Mouse (Mus musculus) olfactory bulb, adult 2 months (tissue): ENCODE measurements at regions not wholly inside any gene's neighbourhood (a gene's known extent, or its start where the extent isn't known, plus 50 kb on each side); places are given as distances from the start of the nearest gene placed in this dataset.

Experiments used
- H3K27ac ChIP-seq: fragments of 200-500 bp; 2 replicates; pipeline ENCODE4 v1.5.1; 2012; ENCODE audit warnings: low read depth, low read length; ENCODE audit not compliant: insufficient read depth
- H3K4me1 ChIP-seq: fragments of 200-500 bp; 2 replicates; pipeline ENCODE4 v1.6.1; 2012; ENCODE audit warnings: low read length; ENCODE audit not compliant: control insufficient read depth, insufficient read depth
- H3K4me3 ChIP-seq: fragments of 200-500 bp; 2 replicates; pipeline ENCODE4 v1.5.1; 2012; ENCODE audit warnings: mild to moderate bottlenecking, low read depth, low read length, moderate library complexity; ENCODE audit not compliant: insufficient read depth
- CTCF ChIP-seq: fragments of 200-500 bp; IDR thresholded peaks from 2 replicates; pipeline ENCODE4 v1.5.1; 2012; ENCODE audit warnings: low read depth, mild to moderate bottlenecking, low read length, moderate library complexity; ENCODE audit not compliant: insufficient read depth
- POLR2A ChIP-seq: fragments of 200-500 bp; IDR thresholded peaks from 2 replicates; pipeline ENCODE4 v1.6.1; 2012; ENCODE audit warnings: mild to moderate bottlenecking, low read depth, low read length, moderate library complexity; ENCODE audit not compliant: insufficient read depth
- WGBS: fragments of 180-500 bp; shearing (Covaris S2); methylation state at CpG from one replicate; pipeline ENCODE4 v1.1.7; 2018; 5-methylcytosine and 5-hydroxymethylcytosine counted together

DNA sequence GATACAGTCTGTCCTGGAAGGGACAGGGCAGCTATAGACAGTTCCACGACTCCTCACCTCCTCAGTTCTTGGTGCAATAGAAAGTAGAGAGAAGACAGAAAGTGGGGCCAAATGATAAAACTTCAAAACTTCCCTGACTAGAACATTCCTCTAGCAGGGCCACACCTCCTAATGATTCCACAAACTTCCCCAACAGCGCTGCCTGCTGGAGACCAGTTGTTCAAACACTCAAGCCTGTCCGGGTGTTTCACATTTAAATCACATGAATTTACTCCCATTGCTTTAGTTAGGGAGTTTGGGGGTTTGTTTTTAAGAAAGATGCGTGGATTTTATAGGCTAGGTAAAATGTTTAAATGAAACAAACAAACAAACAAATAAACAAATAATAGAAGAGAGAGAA, 75.7 kb upstream of the Foxk1 start:
- Histone ChIP-seq H3K27ac (no peak overlapping the region), H3K4me1 (no peaks in the 10 kb centered on the region), H3K4me3 (no peak overlapping the region)
- 77% methylated on average over 4 of the region's 4 CpGs for WGBS
- no peak for TF ChIP-seq CTCF
- TF ChIP-seq POLR2A = no peak

DNA sequence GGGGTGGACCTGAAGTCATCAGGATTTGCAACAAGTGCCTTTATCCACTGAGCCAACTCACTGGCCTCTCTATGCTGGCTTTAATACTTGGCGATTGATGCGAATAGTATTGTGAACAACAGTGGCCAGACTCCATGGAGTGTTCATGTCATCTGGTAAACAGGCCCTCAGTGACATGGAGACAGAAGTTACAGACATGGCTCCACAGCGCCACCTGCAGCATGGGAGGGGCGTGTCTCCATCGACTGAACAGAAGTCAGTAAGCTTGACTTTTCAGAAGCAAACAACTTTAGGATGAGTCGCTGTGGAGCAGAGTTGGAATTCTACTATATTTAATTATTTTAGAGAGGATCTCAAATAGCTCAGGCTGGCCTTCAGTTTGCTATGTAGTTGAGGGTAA, 74.0 kb upstream of the Foxk1 start:
- H3K27ac ChIP-seq = no peak overlapping the region
- no peak overlapping the region for H3K4me3 ChIP-seq
- no peaks in the 10 kb centered on the region for H3K4me1 ChIP-seq
- WGBS = 71% methylated on average over 6 of the region's 6 CpGs
- TF ChIP-seq CTCF (no peak), POLR2A (no peak)

DNA sequence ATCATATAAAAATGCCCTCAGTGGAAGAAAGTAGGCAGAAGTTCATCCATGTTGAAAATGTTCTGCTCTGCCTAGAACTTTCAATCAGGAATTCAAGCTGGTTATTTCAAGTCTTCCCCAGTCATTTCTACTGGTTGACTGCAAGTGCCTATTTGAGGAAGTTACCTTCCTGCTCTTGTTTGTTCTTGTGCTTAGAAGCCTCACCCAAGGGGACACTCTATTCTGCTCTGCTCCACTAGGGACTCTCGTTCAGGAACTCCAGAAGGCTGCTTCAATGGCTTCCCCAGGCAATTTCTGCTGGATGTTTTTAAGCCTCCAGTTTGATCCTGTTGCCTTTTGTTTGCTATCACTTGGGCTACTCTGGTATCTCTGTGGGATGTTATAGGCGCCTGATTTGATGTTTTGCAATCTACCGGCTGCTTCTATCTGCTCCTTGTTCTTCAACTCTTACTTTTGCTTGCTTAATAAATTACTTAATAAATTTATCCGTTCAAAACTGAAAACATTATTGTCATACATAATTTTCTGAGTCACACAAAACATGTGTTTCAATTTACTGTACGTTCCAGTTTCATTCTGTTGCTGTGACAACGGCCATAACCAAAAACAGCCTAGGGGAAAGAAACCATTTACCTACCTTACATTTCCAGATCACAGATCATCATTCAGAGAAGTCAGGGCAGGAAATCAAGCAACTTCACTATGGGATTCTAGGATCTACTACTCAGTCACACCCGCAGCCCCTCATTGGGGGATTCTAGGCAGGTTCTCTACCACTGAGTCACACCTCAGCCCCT, 71.4 kb upstream of the Foxk1 start:
- TF ChIP-seq CTCF (no peak), POLR2A (no peak)
- 85% methylated on average over 7 of the region's 7 CpGs for WGBS

DNA sequence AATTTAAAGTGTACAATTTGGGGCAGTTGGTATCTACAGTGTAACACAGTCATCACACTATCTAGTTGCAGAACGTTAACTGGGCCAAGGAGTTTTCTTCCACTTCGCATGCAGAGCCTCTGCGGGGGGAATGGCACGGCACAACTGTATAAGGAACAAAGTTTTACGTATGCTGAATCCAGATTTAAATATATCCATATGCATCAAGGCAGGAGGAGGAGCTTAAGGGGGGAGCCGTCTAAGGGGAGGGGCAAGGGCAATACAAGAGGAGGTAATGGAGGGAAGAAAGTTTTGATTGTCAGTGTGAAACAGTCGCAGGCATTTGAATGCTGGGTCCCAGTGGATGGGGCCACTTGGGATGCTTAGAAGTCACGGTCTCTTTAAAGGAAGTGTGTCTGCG, 68.6 kb upstream of the Foxk1 start:
- H3K4me1 ChIP-seq = no peaks in the 10 kb centered on the region
- H3K27ac ChIP-seq = no peak overlapping the region
- H3K4me3 ChIP-seq = no peak overlapping the region
- TF ChIP-seq POLR2A = no peak
- no peak for TF ChIP-seq CTCF
- WGBS = 64% methylated on average over 9 of the region's 9 CpGs

More for the DNA sequence above, 71.4 kb upstream of the Foxk1 start:
- H3K27ac ChIP-seq = no peak overlapping the region
- no peaks in the 10 kb centered on the region for H3K4me1 ChIP-seq
- no peak overlapping the region for H3K4me3 ChIP-seq

DNA sequence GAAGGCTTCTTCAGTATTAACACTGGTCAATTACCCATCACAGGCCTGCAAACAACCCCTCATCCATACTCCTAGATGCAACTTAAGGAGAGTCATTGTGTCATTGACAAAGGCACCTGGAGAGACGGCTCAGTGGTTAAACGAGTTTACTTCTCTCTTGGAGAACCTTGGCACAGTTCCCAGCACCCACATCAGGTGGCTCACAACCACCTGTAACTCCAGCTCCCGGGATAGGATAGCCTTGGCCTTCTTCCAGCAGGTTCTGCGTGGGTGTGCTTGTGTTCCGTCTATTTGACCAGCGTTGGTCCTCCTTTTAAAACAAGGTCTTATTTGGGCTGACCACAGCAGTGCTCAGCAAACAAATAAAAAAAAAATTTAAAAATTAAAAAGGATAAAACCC, 63.9 kb upstream of the Foxk1 start:
- TF ChIP-seq POLR2A (no peak), CTCF (no peak)
- WGBS = 69% methylated on average over 6 of the region's 6 CpGs

DNA sequence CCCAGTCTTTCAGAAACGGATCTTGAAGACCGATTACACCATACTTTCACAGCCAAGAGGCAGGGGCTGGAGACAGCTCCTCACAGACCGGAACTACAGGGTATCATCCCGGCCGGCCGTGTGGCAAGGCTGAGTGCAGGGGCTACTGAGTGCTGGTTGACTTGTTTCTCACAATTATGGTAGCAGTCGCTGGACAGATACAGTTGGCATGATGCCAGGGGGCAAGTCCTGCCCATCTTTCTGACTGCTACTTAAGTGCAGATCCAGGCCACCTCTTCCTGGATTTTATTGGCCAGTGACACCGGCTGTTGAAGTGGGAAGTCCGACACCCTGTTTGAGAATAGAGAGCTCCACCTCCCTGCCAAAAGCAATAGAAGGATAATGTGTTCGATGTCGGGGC, 63.2 kb upstream of the Foxk1 start:
- Histone ChIP-seq H3K4me3 (no peak overlapping the region), H3K27ac (no peak overlapping the region), H3K4me1 (peaks cover 3% of the 10 kb centered on the region; the same call in 1 of the 2 replicates)
- WGBS = 61% methylated on average over 11 of the region's 11 CpGs
- TF ChIP-seq CTCF = no peak
- TF ChIP-seq POLR2A = no peak

More for the DNA sequence above, 63.9 kb upstream of the Foxk1 start:
- no peak overlapping the region for H3K4me3 ChIP-seq
- no peak overlapping the region for H3K27ac ChIP-seq
- H3K4me1 ChIP-seq = peaks cover 3% of the 10 kb centered on the region; the same call in 1 of the 2 replicates

DNA sequence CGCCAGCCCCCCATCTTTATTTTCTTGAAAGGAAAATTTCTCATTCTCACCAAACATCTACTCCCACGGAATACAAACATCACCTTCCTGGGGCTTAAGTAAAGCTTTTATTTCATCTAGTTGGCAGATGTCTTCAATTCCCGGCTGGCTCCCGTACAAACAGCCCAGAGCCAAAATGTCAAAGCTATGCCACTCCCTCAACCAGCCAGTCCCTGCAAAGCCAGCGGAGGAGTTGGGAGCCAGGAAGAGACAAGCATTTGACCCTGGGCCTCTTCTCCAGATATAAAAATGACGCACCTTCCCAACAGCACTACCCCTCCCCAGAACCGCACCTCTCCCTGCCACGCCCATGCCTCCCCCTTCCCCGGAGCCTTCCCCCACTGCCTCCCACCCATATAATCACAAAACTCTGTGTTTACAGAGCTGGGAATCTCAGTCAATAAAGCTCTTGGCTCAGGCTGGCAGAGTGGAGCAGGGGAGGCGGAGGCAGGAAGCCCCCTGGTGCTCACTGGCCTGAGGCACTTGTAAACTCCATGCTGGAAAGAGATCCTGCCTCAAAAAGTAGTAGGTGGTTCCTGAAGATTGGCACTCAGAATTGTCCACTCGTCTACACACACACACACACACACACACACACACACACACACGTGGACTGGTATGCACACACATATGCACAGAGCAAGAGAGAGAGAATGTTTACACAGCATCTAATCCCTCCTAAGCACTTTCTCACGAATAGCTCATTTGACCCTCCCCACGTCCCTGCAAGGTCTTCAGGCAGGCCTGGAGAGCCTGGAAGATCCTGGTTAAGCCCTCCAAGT, 60.9 kb upstream of the Foxk1 start:
- TF ChIP-seq CTCF (no peak), POLR2A (no peak)
- WGBS = 51% methylated on average over 14 of the region's 14 CpGs
- no peak overlapping the region for H3K27ac ChIP-seq
- H3K4me3 ChIP-seq = no peak overlapping the region
- peaks cover 3% of the 10 kb centered on the region; the same call in 1 of the 2 replicates for H3K4me1 ChIP-seq

DNA sequence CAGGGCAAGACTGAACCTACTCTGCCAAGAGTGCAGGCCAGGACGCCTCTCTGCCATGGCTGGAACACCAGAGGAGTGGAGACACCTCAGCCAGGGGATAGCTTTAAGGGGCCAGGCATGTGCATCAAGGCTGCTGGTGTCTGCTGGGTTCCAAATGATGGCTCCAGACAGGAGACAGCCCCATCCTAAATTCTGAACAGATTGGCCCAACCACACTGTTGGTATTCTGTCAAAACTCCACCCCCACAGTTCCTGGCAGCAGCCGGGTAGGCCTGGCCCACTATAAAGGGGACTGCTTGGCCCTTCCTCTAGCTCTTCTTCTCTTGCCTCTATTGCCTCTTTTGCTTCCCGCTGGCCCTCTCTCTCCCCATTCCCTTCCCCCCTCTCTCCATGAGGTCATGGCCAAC, 60.3 kb upstream of the Foxk1 start:
- Histone ChIP-seq H3K4me3 (no peak overlapping the region), H3K4me1 (peaks cover 3% of the 10 kb centered on the region; the same call in 1 of the 2 replicates), H3K27ac (no peak overlapping the region)
- TF ChIP-seq POLR2A (no peak), CTCF (no peak)
- 59% methylated on average over 3 of the region's 3 CpGs for WGBS

DNA sequence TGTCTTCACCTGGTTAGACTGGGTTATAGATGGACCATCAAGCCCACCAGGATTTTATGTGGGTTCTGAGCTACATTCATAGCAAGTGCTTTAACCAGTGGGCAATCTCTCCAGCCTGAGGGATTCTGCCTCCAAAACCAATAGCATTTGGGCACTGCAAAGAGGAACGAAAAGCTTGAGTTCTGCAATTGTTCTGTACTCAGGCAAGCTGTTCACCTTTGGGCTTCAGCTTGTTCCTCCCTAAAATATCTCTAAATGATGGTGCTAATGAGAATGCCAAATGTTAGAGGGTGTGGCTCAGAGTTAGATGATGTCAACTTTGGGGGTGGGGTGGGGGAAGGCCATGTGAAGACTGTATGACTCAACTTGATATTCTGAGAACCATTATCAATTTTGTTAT, 54.8 kb upstream of the Foxk1 start:
- Histone ChIP-seq H3K4me3 (no peak overlapping the region), H3K27ac (no peak overlapping the region), H3K4me1 (no peaks in the 10 kb centered on the region)
- TF ChIP-seq POLR2A (no peak), CTCF (no peak)
- WGBS = 90% methylated on average over 1 of the region's 1 CpGs
